In the genomic region with DNA sequence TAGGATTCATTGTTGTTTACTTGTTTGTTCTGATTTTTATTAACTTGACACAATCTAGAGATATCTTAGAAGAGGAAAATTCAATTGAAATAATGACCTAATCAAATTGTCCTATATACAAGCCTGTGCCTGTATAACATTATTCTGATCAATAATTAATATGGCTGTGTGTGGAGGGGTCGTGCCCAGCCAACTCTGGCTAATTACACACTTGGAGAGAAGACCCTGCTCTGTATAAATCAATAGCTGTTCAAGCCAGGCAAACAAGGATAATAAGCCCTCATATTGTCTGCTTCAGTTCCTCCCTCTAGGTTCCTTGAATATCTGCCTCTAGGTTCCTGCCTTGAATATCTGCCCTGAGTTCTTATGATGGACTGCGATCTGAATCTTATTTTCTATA, we compare ENCODE assay signal across 16 mouse cellular contexts.
"Had no signal": no experiment of that assay in that cellular context is flagged by ENCODE, and none has a peak within 500 bp of the region (broad histone marks: within the 10 kb centered on the region; RNA-seq: fewer than 3 reads in every experiment).

No protein-coding gene starts in this region.

- H3K27me3 ChIP-seq: neural tube, embryonic 12.5 days; neural tube, embryonic 13.5 days; neural tube, embryonic 15.5 days; stomach, embryonic 15.5 days had no signal

- H3K9ac ChIP-seq: neural tube, embryonic 12.5 days; neural tube, embryonic 13.5 days; neural tube, embryonic 15.5 days; stomach, embryonic 15.5 days had no signal

- H3K4me3 ChIP-seq: neural tube, embryonic 12.5 days; neural tube, embryonic 13.5 days; neural tube, embryonic 15.5 days; stomach, embryonic 15.5 days had no signal

- H3K4me1 ChIP-seq: neural tube, embryonic 12.5 days; neural tube, embryonic 13.5 days; neural tube, embryonic 15.5 days; stomach, embryonic 15.5 days had no signal

- H3K9me3 ChIP-seq: neural tube, embryonic 12.5 days; neural tube, embryonic 13.5 days; neural tube, embryonic 15.5 days; stomach, embryonic 15.5 days had no signal

- H3K27ac ChIP-seq: neural tube, embryonic 12.5 days; neural tube, embryonic 13.5 days; neural tube, embryonic 15.5 days; stomach, embryonic 15.5 days; stomach, postnatal 0 days had no signal

- DNase-seq: right cerebral cortex, adult 18-20 months; right cerebral cortex, postnatal 14 days; right cerebral cortex, postnatal 25 days; right cerebral cortex, postnatal 4 days; spleen, adult 18-20 months; thymus, adult 18-20 months; thymus, adult 2 months; thymus, postnatal 14 days; thymus, postnatal 25 days; thymus, postnatal 36 days; thymus, postnatal 4 days had no signal

- H3K4me2 ChIP-seq: neural tube, embryonic 12.5 days; neural tube, embryonic 13.5 days; neural tube, embryonic 15.5 days; stomach, embryonic 15.5 days had no signal

- H3K36me3 ChIP-seq: neural tube, embryonic 12.5 days; neural tube, embryonic 13.5 days; neural tube, embryonic 15.5 days; stomach, embryonic 15.5 days had no signal
